Mouse (Mus musculus): ENCODE results near the gene Slitrk2. TPM values are rescaled to one million over a fixed set of nuclear protein-coding genes. Genes with fewer than 3 reads are reported as not detected.

Slitrk2 gene
- 0.12 TPM for polyA plus RNA-seq (2014; fragmentation: Illumina TruSeq; extraction: RNeasy Lipid Tissue Mini Kit (QIAGEN cat#74804); ENCODE audit: low read depth, low replicate concordance)

DNA sequence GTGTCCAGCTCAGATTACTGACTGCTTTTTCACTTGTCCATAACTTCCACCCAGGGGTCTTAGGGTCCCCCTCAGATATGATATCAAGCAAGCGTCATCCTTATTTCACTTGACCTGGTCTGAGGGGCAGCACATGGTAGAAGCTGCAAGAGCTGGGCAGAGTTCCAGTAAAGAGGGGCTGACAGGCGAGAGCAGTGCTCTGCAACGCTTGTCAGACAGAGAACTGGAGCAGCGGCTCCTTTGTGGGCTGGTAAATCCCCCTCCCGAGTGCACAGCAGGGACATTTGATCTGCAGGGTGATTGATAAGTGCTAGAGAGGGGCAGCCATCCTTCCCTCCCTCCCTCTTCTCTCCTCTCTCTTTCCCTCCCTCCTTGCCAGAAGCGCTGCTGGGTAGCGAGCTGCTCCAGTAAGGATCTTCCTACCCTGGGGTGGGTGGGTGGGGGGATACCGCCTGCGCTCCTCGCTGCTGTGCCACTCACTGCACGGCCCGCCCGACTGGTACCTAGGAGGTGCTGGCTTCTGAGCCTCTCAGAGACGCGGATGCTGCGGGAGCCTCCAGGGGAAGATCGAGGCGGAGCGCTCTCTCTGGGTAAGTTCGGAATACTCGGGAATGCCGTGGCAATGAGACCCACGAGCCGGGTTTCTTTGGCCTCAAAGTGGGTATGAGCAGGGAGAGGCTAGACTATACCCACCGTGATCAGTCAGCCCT, at the start of gene Slitrk2:
Gene Slitrk2 (plus strand): TSS at position 408 of the 710 bp plus-strand sequence.

